Mouse (Mus musculus) stomach, postnatal 0 days (tissue): ENCODE data around the gene Ccnj.

Experiments used
- CTCF ChIP-seq: IDR thresholded peaks from 2 replicates; pipeline ENCODE4 v1.5.1; 2016; ENCODE audit warnings: antibody characterized with exemption, low read depth, mild to moderate bottlenecking, moderate library complexity
- EP300 ChIP-seq: optimal IDR thresholded peaks from 2 replicates; pipeline ENCODE3; 2016; ENCODE audit warnings: antibody characterized with exemption

DNA sequence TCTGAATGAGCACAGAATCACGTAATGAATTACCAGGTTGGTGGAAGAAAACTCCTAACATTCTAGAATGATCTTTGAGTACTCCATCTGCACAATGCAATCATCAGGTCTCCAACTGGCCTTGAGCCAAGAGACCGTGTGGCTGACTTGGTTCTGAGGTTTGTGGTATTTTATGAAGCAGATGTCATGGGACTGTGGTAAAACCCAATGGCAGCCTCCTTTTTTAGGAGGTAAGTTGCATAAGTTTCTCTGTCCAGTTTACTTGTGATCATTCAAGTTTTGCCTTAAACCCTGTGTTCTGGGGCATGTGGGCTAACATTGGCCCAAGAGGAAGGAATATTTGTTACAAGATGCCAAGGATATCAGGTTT lies 42.4 kb upstream of the Ccnj start:
- TF ChIP-seq CTCF (no peak), EP300 (no peak)
